Mouse (Mus musculus) layer of hippocampus, postnatal 10 days (tissue): ENCODE measurements around the gene Maco1. TPM values are rescaled to one million over a fixed set of nuclear protein-coding genes. Genes with fewer than 3 reads are reported as not detected.
"Not testable (repeated sequence)": the region's sequence is repeated elsewhere in the genome, so short reads cannot be mapped to it uniquely, and the experiment has no call there.

ENCODE experiments used
- DNase-seq, 2 experiments: peaks; one replicate each; pipeline ENCODE4 v3.0.0; 2021; ENCODE audit warnings: low spot score in 2 of 2
- total RNA-seq, 2 experiments: library from RNA; stranded (reverse); gene quantifications; 2 replicates each; pipeline ENCODE4 v1.2.3; 2021

Maco1 gene
- total RNA-seq, 2 experiments from 2014 or later = 48.2 to 52.1 TPM

DNA sequence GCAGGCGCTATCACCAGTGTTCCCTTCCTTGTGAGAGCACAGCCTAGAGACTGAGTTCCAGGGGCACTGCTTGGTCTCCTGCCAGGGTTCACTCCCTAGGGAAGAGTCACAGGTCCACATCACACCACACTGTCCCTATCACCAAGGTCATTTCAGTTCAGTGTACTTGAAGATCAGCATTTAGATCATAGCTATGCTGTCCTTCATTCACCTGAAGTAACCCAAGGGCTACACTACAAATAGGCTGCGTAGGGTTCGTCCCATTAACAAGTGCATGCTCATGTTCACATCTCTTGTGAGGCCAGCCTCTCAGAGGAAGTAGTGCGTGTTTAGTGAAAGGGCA is 38.9 kb downstream of the Maco1 start:
- DNase-seq = no peak

DNA sequence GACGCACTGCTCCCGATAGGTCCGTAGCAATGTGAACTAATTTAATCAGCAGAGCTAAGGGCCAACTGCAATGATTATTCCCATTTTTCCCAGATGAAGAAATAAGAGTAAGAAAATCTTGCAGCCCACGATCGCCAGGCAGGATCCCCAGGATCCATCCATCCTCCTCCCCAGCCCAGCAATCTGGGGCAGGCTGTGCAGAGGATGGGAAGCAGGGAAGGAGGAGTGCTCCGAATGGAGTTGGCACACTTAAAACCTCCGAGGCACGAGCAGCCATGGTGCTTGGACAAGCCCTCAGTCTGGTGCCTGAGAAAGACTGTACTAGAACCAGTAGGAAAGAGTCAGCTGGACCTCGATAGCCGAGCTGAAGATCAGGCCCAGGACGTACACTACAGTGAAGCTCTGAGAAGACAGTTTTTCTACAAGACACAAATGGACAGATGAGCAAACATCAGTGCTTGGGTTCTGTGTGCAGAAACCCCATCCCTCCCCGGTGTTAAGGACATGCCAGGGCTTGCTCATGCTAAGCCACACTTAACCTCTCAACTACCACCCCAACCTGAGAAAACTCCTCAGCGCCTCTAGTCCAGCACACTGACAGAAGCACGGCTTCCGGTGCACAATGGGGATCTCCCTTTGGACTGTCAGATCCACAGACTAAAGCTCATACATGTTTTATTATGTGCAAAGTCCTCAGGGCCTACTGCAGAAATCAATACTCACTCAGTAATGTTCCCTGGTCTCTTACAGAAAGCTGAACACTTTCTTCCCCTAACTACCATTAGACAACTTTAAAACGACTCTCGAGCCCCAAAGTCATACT is 39.5 kb downstream of the Maco1 start:
- no peak for DNase-seq

DNA sequence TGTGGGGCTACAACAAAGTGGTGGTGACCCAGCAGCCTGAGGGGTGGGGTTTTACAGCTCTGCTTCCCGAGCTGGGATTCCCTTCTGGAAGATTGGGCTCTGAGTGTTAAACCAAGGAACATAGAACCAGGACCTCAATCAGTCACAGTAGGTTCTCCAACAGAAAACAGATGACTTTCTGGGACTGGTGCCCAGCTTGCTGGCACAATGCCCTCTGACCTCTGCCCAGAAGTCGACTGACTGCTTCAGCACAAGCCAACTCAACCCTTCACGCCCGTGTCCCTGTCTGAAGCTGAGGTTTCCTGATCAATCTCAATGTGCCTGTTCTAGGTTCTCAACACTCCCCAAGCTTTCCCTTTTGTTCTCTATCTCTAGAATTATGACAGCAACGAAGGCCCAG is 48.4 kb downstream of the Maco1 start:
- DNase-seq = peak in 1 of 2 experiments; percentile 35

DNA sequence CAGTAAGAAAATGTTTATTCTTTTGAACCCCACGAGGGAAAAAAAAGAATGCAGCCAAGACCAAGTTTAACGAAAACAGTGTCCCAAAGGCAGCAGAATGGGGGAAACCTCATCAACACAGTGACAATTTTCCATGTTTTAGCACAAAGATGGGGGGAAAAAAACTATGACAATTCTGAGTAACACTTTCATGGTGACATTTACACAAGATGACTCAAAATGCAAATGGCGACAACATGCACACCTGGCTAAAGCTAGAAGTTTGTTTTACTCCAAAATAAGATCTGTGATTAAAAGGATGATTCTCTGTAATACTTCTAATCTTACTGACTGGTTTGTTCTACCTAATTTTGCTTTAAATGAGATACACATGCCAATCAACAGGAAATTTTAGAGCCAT is 50.4 kb downstream of the Maco1 start:
- no peak for DNase-seq

DNA sequence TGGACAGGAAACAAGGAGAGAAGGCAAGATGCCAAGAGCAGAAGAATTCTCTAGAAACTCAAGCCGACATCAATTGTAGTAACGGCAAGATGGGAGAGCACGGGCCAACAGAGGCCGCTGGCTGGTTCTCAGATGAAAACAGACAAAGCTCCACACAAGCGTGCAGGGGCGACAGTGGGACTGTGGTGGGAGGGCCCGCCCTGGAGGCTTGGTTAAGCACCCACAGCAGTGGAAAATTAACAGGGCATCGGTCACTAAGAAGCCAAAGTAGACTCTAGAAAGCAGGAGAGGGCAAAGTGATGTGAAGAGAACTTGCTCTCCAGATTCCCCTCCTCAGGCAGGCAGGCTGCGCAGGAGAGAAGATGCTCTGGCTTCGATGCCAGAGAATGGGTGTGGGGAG is 51.0 kb downstream of the Maco1 start:
- DNase-seq = no peak

DNA sequence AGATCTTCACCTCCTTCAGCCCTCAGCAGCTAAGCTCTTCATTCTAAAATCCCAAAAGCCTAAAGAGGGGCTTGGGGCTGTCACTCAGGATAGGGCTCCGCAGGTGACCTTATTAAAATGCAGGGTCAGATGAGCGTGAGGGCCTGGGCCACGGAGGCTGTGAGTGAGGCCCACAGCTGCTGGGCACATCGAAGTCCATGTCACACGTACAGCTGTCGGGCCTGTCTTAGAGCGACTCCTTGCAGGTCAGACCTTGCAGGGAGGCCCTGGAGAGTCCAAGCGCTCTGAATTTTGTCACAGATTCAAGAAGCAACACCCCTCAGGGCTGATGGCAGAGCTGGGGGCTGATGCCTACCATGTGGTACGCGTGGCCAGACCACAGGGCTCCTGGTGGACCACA is 52.5 kb downstream of the Maco1 start:
- DNase-seq = no peak

DNA sequence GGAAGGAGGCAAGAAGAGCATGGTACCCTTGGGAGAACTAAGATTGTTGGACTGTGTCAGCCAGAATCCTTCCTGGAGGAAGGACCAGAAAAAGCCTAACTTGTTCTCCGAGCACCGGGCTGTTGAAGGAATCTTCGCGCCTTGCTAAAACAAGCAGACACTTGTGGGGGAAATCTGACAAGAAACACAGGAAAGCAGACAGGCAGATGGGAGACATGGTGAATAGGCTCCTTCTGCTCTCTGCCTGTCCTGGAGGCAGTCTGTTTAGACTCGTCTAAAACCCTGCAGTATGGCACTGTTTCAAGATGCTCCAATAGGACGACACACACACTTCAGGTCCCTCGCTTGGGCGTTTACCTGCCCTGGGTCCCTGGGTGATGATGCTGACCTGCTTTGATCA is 53.0 kb downstream of the Maco1 start:
- no peak for DNase-seq

DNA sequence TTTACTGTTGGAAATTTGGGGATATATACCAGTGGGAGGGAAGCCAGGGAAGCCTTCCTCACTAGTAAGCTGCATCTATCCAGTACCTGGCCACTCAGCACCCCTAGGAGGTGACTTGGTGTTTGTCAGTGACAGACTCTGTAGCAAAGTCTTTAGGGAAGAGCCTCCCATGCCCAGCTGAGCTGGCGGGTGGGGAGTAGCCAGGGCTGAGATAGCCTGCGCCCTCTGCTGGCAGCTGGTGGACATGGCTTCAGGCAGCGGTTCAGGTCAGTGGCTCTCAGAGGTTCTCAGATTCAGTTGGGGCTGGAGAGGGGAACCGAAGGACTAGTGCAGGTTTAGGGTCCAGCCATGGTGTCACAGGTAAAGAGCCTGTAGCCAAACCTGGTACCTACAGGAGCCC is 53.9 kb downstream of the Maco1 start:
- peak; percentile 69 to 78 for DNase-seq

DNA sequence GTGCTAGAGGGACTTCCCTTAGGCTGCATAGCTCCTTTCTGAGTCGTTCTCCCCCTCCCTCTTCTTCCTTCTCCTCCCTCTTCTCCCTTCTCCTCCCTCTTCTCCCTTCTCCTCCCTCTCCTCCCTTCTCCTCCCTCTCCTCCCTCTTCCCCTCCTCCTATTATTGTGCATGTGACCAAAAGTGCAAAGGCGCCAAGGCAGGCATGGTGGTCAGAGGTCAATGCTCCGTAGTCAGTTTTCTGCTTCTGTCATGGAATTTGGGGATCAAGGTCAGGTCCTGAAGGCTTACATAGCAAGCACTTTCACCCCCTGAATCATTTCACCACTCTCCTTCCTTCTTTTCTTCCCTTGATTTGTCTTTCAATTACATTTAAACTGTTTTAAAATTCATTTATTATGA is 54.3 kb downstream of the Maco1 start:
- DNase-seq = no peak

DNA sequence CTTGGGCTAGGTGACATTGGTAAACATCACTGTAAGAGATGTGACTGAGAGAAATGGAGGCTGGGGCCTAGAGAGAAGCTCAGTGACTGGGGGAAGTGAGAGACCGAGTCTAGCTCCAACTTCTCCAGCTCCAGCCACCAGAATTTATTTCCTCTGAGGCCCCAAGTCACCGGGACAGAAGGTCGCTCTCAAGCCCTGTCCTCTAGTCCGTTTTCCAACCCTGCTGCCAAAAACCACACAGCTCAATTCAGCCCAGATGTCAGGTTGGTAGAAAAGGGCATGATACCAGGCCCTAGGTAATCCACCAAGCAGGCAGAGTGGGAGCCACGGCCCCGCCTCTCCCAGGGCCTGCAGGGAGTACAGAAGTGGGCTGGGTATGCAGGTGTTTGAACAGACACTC is 55.5 kb downstream of the Maco1 start:
- DNase-seq = no peak

DNA sequence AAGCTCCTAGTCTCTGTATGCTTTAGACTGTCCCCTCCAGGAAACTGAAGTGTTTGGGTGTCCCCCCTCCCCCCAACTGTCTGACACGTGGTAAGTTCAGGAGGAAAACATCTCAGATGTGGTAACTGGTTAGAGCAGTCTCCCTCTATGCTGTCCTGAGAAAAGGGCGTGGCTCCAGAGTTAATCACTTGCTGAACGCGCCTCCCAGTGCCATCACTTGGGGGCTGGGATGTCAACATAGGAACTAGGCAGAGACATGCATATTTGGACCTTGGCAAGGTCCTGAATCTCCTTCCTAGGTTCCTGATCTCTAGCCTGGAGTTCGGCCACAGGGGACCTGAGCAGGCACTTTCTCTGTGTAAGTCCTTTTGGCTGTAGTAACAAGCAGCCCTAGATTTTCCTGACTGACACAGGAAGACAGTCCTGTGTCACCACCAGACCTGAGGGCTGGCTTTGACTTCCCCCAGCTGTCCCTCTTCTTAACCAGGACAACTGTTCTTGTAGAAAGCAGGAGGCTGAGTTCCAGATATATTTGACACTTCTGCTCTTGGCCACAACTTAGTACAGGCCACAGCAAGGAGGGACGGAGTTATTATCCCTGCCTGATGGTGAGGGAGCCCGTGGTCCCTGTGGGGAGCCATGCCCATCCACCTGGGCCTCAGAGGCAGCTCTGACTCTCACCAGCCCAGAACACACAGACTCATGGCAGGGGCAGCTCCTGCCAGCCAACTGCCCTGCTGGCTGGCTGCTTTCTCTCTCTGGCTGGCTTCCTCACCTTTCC is 56.4 kb downstream of the Maco1 start:
- no peak for DNase-seq

DNA sequence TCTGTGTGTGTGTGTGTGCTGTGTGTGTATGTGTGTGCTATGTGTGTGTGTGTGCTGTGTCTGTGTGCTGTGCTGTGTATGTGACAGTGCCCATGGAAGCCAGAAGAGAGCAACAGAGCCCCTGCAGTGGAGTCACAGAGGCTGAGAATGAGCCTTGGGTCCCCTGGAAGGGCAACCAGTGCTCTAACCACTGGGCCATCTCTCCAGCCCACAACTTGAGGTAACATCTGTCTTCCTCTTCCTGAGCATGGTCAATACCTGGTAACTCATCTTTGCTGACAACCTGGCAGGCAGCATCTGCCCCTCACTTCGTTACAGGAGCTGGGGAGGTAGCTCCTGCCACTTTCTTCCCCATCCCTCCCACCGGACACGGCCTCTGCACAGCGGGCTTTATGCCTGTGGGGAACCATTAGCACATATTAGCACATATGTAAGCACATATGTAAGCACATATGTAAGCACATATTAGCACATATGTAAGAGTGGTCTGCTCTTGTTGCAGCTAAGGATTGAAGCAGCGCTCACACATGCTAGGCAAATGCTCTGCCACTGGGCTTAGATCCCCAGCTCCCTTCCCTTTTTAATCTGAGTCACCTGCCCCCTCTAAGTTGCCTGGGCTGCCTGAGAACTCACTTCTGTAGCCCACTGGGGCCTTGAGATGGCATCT is 57.2 kb downstream of the Maco1 start:
- no peak for DNase-seq

DNA sequence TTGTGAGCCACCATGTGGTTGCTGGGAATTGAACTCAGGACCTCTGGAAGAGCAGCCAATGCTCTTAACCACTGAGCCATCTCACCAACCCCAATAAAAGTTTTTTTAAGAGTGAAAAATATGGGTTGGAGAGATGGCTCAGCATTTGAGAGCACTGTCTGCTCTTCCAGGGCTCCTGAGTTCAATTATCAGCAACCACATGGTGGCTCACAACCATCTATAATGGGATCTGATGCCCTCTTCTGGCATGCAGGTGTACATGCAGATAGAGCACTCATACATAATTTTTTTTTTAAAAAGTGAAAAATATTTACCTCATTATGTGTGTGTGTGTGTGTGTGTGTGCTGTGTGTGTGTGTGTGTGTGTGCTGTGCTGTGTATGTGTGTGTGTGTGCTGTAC is 58.2 kb downstream of the Maco1 start:
- not testable (repeated sequence) for DNase-seq

DNA sequence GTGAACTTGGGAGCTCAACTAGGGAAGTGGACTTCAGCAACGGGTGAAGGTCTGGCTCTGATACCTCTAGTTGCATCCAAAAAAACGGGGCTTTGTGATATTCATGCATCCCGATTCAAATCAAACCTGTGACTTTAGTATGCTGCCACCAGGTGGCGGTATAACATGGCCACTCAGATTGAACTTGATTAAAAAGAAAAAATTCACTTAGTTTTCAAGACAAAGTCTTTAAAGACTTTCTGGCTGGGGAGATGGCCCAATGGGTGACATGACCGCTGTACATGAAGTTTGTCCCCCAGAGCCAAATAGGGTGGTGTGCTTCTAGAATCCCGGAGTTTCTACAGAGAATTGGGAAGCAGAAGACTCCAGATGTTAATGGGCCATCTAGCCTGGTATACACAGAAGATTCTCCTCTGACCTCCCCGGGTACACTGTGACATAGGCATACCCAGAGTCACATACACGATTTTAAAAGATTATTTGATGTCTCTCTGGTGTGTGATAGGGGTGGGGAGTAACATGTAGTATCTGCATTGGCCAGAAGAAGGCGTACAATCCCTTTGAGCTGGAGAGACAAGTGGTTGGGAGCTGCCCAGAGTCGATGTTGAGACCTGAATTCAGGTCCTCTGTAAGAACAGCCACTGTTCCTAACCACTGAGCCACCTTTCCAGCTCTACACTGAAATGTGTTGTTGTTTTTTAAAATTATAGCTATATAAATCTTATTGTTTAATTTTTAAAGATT is 59.8 kb downstream of the Maco1 start:
- peak; percentile 59 to 68 for DNase-seq

DNA sequence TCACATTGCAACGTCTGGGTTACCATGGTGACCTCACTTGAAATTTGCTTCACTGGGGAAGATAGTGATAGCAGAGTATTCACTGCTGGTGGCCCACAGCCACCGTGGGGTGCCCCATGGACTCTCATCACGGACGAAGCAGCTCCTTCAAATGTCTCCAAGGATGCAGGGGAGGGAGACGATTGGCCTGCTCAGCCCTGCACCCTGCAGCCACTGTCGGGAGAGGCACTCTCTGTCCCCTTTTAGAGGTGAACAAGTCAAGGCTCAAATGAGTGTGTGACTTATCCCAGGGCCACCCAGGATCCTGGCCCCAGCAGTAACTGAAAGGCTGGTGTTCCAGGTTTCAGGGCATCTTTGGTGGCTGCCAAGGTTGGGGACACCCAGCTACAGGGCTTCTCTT is 61.4 kb downstream of the Maco1 start:
- no peak for DNase-seq

DNA sequence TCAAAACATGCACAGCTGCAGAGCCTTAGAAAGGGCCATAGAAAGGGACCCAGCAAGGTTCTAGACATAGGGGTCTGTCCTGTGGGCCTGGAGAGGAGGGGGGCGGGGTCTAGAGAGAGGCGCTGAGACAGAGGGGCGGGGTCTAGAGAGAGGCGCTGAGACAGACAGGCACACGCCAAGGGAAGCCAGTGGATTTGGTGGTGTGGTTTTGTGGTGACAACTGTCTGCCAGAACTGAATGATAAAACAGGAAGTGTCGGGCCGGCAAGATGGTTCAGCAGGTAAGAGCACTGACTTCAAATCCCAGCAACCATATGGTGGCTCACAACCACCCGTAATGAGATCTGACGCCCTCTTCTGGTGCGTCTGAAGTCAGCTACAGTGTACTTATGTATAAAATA is 66.2 kb downstream of the Maco1 start:
- DNase-seq = no peak

DNA sequence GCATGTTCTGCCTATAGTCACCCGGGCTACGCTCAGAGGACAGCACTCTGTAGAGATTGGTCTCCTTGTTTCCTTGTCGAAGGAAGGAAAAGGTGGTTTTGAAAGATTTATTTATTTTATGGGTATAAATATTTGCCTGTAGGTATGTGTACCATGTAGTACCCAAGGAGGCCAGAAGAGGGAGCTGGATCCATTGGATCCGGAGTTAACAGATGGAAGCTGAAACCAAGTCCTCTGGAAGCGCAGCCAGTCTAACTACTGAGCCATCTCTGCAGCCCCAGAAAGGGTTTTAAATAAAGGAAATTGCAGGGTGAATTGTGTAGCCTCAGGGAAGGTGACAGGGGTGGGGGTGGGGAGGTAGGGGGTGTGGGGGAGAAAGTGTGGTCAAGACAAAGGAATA is 68.4 kb downstream of the Maco1 start:
- DNase-seq = no peak

DNA sequence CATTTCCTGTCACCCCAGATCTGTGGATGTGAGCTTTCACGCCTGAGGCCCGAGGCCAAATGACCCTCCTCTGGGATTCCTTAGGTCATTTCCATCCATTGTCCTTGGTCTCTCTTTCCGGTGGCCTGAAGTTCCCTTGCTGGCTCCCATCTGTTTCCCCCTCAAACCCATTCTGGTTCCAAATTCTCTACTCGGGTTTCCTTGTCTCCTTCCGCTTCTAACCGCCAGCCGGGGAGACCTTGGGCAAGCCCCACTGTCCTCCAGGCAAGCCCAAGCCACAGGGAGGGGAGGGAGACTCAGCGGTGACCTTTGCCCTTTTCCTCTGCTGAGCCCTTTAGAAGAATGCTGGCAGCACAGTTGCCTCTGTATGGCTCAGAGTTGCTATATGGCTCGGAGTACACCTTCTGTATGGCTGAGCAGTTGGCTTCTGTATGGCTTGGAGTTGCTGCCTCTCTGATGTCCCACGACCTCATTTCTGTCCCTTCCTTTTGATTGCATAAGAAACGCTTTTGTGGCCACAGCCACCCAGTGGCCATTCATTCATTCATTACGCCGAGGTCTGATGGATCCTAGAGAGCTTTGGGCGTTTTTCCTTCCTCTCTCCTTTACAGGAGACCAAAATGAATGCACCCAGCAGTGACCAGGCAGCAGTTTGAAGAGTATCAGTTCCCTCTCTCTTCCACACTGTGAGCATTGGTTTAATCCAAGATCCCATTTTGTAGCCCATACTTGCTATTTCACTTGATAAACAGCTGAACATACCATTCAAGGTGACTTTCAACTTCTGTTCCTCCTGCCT is 73.8 kb downstream of the Maco1 start:
- no peak for DNase-seq

DNA sequence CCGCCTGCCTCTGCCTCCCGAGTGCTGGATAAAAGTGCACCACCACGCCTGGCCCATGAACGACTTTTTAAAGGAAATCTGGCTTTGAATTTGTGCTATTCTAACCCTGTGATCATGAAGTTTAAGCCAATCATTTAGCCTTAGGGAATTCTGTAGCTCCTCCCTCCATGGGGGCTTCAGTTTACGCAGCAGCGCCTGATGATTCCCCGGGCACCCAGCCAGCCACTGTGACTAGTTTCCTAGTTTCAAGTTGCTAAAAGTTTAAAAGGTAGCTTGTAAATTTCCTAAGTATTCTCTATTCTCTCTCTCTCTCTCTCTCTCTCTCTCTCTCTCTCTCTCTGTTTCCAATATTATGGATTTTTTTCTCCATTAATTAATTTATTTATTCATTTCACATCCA is 76.9 kb downstream of the Maco1 start:
- DNase-seq = no peak

DNA sequence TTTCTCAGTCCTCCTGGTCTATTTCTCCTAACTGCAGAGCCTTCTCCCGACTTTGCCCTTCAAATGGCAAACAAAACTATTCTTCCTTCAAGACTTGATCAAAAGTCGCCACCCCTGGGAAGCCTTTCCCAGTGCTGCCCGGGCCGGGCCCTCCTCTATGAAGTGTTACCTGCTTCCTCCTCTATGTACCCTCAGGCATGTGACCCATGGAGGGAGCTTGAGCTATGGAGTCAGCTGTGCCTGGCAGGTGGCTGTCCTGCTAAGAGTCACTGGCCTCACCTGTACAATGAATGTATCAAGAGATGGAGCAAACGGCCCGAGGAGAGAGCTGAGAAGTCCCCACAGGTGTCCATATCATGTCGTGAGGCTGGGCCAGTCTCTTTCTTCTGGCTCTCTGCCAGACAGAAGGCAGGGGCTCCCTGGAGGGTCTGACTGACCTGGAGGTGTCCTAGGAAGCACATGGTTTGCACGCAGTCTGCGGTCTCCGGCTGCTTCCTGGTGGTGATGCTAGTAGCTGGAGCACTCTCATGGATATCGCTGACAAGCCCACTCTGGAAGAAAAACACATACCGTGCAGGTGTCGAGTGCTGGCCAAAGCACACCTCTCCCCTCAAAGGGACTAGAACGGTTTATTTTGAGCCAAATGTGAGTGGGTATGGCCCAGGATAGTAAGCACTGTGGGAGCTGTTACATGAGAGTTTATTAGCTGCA is 77.8 kb downstream of the Maco1 start:
- DNase-seq = no peak
